Mouse (Mus musculus): ENCODE measurements around the gene Nynrin.

Gene Nynrin

DNA sequence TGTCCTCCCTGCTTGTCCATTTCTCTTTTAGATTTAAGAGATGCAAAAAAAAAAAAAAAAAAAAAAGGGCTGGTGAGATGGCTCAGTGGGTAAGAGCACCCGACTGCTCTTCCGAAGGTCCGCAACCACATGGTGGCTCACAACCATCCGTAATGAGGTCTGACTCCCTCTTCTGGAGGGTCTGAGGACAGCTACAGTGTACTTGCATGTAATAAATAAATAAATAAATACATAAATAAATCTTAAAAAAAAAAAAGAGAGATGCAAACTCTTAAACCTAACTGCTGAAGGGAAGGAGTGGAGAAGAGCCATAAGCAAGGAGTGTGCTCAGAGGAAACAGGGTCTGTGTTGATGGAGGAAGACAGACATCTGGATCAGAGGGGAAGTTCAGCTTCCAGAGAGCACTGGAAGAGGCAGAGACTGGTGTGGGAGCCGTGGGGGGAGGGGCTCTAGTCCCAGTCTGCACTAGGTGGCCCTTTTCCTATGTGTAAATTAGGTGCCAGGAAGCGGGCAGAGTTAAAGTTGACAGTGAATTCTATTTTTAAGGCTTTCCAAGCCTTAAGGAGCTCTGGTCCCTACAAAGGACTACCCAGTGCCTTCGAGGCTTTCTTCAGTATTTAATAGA lies 24.6 kb downstream of the Nynrin start:
- DNase-seq (ENCODE audit: low read depth, low spot score) = no peak

GRCm38 (mm10) chr14:55879623-55880022 lies 25.8 kb downstream of the Nynrin start:
- DNase-seq (ENCODE audit: low read depth, low spot score) = no peak

DNA sequence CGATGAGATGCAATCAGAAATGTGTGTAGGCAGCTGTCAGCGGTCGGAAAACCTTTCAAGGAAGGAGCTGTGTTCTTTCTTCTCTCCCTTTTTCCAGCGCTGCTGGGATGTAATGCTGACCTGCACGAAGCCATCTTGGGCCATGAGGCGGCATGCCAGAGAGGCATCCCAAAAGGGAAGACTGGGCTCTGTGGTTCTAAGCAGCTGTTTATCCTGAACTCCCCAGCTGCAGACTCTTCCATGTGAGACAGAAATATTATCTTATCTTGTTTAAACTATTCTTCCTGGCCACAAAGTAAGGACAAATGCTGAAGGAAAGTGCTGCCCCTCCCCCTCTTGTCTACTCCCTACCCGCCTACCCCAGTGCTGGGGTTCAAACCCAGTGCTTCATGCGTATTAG lies 27.2 kb downstream of the Nynrin start:
- DNase-seq (ENCODE audit: low read depth, low spot score) = no peak

DNA sequence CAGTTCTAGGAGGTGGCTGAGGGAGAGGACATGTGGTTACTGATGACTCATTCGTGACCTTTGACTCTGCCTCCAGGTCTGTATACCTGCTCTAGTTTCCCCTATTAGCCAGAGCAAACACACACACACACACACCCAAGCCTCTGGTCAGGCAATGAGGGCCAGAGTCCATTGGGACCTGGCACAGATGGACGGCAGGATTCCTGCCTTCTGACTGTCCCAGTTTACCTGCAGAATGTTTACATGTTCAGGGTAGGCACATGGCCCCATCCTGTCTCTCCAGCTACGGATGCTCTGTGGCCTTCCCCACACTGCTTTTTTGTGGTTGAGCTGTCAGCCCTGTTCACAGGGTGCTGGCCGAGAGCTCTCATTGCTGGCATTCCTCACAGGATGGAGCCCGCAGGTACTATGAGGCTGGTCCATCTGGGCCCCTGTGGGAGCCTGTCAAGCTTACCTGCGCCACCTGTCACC lies 28.4 kb downstream of the Nynrin start:
- DNase-seq (ENCODE audit: low read depth, low spot score) = no peak

- no peak for DNase-seq (ENCODE audit: low read depth, low spot score)
Observed at GRCm38 (mm10) chr14:55883149-55883661, 29.4 kb downstream of the Nynrin start.

DNA sequence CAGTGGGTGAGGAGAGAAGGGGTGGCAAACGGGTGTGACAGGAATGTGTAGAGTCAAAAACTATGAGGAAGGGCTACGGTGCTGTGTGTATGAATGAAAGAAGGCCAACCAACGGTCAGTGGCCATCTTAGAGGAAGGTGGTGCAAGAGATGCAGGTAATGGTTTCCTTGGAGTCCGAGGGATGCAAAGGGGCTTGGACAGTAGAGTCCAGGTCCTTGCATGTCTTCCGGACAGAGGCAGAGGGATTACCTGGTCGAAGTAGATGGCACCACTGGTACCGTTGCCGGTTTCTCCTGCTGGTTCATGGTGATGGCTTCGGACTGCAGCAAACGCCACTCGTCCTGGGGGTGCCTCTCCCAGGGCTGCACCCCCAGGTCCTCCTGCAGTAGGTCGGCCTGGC lies 29.9 kb downstream of the Nynrin start:
- DNase-seq (ENCODE audit: low read depth, low spot score) = no peak

DNA sequence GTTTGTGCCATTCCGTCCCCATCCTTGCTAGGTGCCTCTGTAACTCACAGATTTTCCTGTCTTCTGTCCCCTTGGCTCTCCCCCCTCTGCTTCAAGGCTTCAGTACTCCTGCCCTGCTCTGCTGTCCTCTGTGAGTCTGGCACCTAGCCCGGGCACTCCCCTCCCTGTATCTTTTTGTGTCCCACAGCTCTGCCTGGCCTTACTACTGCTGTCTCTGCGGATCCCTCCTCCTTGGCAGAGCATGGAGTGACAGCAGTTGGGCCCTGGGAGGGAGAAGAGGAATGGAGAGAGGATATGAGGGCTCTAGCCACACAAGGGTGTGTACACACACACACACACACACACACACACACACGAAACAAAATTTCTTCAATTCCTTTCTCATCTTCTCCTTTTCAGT lies 30.4 kb downstream of the Nynrin start, which contains the start of gene Cbln3:
Gene Cbln3 (minus strand): TSS at position 227 of the 400 bp plus-strand sequence.
- no peak for DNase-seq (ENCODE audit: low read depth, low spot score)

DNA sequence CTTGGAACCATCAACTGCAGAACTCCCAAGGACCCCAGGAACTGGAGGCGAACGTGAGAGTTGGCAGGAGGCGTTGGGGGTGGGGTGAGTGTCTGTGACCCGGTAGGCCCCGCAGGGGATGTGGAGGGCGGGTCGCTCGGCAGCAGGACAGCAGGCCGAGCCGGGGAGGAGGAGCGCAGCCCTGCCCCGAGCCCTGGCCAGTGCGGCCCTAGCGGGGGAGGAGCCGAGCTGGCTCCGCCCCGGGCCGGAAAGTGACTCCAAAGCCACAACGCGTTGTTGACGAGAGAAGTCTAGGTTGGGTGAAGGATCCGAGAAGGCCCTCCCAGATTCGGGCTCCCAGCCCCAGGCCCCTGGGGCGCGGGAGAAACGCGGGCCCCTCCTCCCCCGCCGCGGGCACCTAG lies 30.9 kb downstream of the Nynrin start, which contains the start of gene Khnyn:
Gene Khnyn (plus strand): TSS at position 235 of the 401 bp plus-strand sequence.
- peak; percentile 90 for DNase-seq (ENCODE audit: low read depth, low spot score)

DNA sequence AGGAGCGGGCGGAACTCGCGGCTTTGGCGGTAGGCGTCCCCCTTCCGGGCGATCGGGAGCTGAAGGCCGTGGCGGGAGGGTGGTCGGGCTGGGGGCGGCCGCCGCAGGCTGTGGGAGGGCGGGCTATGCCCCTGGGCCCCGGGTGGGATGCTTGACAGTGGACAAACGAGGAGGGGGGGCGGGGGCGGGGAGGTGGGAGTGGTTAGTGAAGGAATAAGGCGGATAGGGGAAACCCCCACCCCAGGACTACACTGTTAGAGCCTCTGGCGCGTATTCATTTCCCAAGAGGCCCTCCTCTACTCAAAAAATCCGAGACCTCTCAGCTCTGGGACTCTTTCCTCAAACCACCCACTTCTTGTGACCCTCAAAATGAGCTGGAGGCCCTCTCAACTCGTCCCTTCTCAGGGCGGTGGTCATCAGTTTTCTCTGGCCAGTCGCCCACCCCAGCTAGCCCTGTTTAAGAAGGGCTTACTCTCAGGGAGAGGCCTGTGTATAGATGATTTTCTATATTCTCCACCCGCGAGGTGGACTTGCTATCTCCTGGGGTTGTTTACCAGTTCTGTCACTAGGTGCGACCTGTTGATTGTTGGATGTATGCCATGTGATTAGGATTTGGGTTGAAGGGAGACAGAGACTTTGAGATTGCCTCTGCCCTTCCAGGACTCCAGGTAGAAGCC lies 31.4 kb downstream of the Nynrin start:
- no peak for DNase-seq (ENCODE audit: low read depth, low spot score)

- DNase-seq (ENCODE audit: low read depth, low spot score) = peak; percentile 62
Observed at GRCm38 (mm10) chr14:55885791-55886271, 32.0 kb downstream of the Nynrin start.

GRCm38 (mm10) chr14:55886571-55887382 lies 33.0 kb downstream of the Nynrin start:
- DNase-seq (ENCODE audit: low read depth, low spot score) = no peak

GRCm38 (mm10) chr14:55897671-55898070 lies 43.9 kb downstream of the Nynrin start:
- DNase-seq (ENCODE audit: low read depth, low spot score) = no peak

DNA sequence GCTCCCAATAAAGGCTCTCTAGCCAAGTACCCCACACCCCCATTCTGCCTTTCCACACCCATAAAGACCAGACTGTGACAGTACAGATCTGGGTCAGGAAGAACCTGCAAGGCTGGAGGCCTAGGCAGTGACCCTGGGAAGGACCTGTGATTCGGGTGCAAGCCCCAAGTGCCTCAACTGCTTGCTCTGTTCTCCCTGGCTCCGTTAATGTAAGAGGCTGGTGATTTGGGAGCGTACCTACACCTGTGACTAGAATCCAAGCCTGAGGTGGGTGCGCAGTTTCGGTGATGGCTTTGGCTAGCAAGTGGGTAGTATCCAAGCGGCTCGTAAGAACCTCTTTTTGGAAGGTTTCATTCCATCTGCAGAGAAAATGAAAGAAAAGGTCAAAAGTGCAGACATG lies 45.1 kb downstream of the Nynrin start:
- DNase-seq (ENCODE audit: low read depth, low spot score) = no peak

DNA sequence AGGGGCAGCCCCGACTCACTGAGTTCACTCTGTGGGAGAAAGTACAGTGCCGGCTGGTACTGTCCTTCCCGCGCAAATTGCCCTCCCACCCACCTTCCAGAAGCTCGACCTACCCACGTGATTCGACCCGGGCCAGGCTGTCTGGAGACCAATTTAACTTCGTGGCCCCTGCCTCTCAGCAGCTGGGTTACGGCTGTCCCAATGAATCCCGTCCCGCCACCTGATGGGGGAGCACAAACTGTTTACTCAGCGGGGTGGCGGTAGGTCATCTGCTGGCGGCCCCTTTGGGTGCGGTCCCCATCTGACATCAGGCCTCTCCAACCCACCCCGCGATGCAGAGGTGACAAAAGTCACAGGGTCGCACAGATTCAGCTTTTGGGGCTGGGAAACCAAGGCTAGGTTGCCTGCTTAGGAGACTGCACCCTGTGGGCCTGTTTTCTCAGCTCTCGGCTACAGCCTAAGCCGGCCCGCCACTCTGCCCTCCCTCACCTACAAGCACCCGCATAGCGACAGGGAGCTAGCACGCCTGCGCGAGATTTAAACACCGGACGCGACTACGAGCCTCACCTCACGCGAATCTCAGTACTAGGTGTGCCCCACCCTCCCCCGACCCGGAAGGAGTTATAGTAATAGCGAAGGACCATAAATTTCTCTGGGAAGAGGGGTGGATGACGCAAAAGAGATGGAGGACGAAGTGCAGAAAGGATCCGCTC lies 46.0 kb downstream of the Nynrin start, which contains the start of gene Sdr39u1:
Gene Sdr39u1 (minus strand): TSS at position 593 of the 713 bp plus-strand sequence.
- peak; percentile 88 for DNase-seq (ENCODE audit: low read depth, low spot score)

DNA sequence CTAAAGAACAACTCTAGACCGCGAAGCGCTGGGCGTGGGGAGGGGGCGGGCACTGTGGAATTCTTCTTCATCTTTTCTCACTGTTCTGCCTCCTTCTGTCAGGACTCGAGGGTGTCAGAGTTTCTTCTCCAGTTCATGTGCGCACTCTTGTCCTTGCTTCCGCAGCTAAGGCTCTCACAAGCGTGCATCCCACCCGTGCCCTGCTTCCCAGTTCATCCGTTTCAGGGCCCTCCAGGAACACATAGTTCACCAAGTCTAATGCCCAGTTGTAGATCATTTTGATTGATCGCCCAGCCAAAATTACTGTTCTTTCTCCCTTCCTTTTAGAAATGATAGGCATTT lies 46.6 kb downstream of the Nynrin start:
- DNase-seq (ENCODE audit: low read depth, low spot score) = no peak

DNA sequence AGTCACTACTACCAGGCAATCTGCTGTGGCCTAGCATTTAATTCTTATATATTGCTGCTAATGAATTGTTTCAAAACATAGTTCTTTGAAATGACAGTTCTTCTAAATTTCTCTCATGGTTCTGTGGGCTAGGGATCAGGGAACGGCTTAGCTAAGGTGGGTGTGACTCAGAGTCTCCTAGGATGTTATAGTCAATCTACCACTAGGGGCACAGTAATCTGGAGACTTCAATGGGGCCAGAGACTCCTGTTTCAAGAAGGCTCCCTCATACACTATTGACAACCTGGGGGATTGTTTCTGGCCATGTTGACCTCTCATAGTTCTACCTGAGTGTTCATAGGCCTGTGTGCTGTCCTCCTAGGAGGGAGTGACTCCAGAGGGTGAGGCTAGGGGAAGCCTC lies 51.7 kb downstream of the Nynrin start:
- DNase-seq (ENCODE audit: low read depth, low spot score) = no peak

- no peak for DNase-seq (ENCODE audit: low read depth, low spot score)
Observed at GRCm38 (mm10) chr14:55913406-55913805, 59.6 kb downstream of the Nynrin start.

DNA sequence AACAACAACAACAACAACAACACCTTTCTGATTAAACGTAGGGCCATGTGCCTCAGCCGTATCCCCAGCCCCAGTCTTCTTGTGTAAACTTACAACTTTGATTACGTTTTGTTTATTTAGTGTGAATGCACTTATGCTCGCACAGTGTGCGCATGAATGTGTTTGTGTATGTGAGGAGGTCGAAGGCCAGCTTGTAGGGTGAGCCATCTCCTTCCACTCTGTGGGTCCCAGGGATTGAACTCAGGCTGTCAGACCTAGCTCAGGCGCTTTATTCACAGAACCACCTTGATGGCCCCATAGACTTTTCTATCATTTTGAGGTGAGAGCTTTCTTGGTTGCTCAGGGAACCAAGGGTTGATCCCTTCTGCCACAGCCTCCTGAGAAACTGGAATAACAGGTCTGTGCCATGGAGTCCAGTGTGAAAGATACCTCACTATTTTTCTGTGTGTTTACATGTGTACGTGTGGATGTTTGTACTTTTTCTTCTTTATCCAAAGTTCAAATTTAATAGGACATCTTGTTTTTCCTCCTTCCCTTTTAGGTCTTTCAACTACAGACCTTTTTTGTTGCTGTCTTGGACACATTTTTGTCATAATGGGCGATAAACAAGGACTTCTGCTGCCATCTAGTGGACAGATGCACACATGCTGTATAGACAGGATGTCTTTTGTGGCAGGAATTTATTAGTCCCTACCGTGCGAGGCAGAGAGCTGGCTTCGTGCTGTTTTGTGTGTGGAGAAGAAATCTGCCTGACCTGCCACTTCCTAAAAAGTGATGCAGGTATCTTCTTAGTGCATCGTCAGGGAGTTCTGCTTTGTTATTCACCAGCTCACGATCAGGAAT lies 64.7 kb downstream of the Nynrin start:
- peak; percentile 77 for DNase-seq (ENCODE audit: low read depth, low spot score)

DNA sequence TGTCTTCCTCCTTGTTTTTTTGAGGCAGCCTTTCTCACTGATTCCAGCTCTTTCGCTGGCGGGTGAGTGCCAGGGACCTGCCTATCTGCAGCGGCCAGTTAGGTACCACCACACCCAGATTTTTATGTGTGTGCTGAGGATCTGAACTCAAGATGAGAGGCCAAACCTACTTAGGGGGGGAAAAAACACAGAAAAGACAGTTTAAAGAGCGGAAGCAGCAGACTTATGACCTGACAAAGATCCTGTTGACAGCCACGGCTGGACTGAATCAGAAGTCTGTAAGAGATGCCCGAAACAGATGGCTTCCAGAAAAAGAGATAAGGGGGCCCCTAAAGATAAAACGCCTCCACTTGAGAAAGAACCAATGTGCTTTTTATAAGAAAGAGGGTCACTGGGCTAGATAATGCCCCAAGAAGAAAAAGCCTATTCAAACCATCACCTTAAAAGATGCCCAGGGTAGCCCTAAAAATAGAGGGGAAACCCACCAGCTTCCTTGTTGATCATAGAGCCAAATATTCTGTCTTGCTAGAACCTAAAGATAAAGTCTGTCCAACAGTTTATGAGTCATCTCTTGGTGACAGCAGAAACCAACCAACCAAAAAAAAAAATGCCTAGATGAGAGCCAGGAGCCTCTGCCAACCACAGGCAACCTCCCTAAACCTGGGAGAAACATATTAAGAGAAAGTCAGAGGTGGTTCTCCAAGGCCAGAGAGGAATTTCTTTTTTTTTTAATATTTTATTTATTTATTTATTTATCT lies 68.8 kb downstream of the Nynrin start:
- no peak for DNase-seq (ENCODE audit: low read depth, low spot score)
